Mouse (Mus musculus) liver, adult 2 months (tissue): ENCODE data around the gene Cd244a.
A peak's percentile ranks its signal among the peaks of the same experiment; 100 is the strongest.

Experiments used
- CTCF ChIP-seq: fragments of 200-500 bp; IDR thresholded peaks from 2 replicates; pipeline ENCODE4 v1.5.1; 2011; ENCODE audit warnings: low read depth, low read length, control low read depth
- POLR2A ChIP-seq: fragments of 200-500 bp; IDR thresholded peaks from 2 replicates; pipeline ENCODE4 v1.6.1; 2011; ENCODE audit warnings: low read length, control low read depth; ENCODE audit not compliant: insufficient read depth; ENCODE audit errors: extremely low read depth

GRCm38 (mm10) chr1:171515039-171515438, 44.0 kb upstream of the Cd244a start:
- no peak for TF ChIP-seq POLR2A
- TF ChIP-seq CTCF: peak; percentile 26; the same call in 1 of the 2 replicates
